Mouse (Mus musculus) cerebellum, postnatal 10 days (tissue): ENCODE results near the gene Gfod1.

Experiments
- DNase-seq, 2 experiments: peaks; one replicate each; pipeline ENCODE4 v3.0.0; 2021; ENCODE audit warnings: mixed read lengths in 2 of 2

The Gfod1 gene

GRCm38 (mm10) chr13:43304018-43304431, at the start of gene Gfod1:
TSS of gene Gfod1 (minus strand) at chr13:43304172.
- DNase-seq = peak; percentile 95 to 98

GRCm38 (mm10) chr13:43353356-43353755, 49.4 kb upstream of the Gfod1 start:
- DNase-seq = peak; percentile 44 to 62

- DNase-seq = no peak
Measured at GRCm38 (mm10) chr13:43350489-43351169, 46.7 kb upstream of the Gfod1 start.

GRCm38 (mm10) chr13:43349376-43349775, 45.4 kb upstream of the Gfod1 start:
- DNase-seq = no peak

- DNase-seq = no peak
Measured at GRCm38 (mm10) chr13:43346825-43347224, 42.9 kb upstream of the Gfod1 start.

GRCm38 (mm10) chr13:43338632-43339031, 34.7 kb upstream of the Gfod1 start:
- DNase-seq = no peak

GRCm38 (mm10) chr13:43338001-43338400, 34.0 kb upstream of the Gfod1 start:
- DNase-seq = no peak

- no peak for DNase-seq
Measured at GRCm38 (mm10) chr13:43336425-43337221, 32.7 kb upstream of the Gfod1 start.

GRCm38 (mm10) chr13:43332591-43332990, 28.6 kb upstream of the Gfod1 start:
- peak; percentile 42 to 46 for DNase-seq

- no peak for DNase-seq
Measured at GRCm38 (mm10) chr13:43331721-43332444, 27.9 kb upstream of the Gfod1 start.

GRCm38 (mm10) chr13:43325427-43325826, 21.5 kb upstream of the Gfod1 start:
- no peak for DNase-seq

- no peak for DNase-seq
Measured at GRCm38 (mm10) chr13:43321492-43321891, 17.5 kb upstream of the Gfod1 start.

GRCm38 (mm10) chr13:43319396-43319795, 15.4 kb upstream of the Gfod1 start:
- DNase-seq = no peak

GRCm38 (mm10) chr13:43317411-43317810, 13.4 kb upstream of the Gfod1 start:
- no peak for DNase-seq

- no peak for DNase-seq
Measured at GRCm38 (mm10) chr13:43305181-43305924, 1.4 kb upstream of the Gfod1 start.

- DNase-seq = peak; percentile 87 to 88
Measured at GRCm38 (mm10) chr13:43304700-43305099, 728 bp upstream of the Gfod1 start.

GRCm38 (mm10) chr13:43303161-43303965, 609 bp downstream of the Gfod1 start:
- DNase-seq = peak; percentile 64 to 71

GRCm38 (mm10) chr13:43302651-43303160, 1.3 kb downstream of the Gfod1 start:
- DNase-seq = peak in 1 of 2 experiments; percentile 39

- no peak for DNase-seq
Measured at GRCm38 (mm10) chr13:43302239-43302638, 1.7 kb downstream of the Gfod1 start.

GRCm38 (mm10) chr13:43300906-43301305, 3.1 kb downstream of the Gfod1 start:
- DNase-seq = no peak

GRCm38 (mm10) chr13:43300366-43300765, 3.6 kb downstream of the Gfod1 start:
- DNase-seq = no peak

- DNase-seq = no peak
Measured at GRCm38 (mm10) chr13:43299171-43299570, 4.8 kb downstream of the Gfod1 start.
